Mouse (Mus musculus): ENCODE measurements around the gene Kmt2a. TPM values are rescaled to one million over a fixed set of nuclear protein-coding genes. Genes with fewer than 3 reads are reported as not detected.
"Not testable (repeated sequence)": the region's sequence is repeated elsewhere in the genome, so short reads cannot be mapped to it uniquely, and the experiment has no call there.

The Kmt2a gene
- total RNA-seq, 2 experiments from 2014 or later: 11.8 to 14.3 TPM

DNA sequence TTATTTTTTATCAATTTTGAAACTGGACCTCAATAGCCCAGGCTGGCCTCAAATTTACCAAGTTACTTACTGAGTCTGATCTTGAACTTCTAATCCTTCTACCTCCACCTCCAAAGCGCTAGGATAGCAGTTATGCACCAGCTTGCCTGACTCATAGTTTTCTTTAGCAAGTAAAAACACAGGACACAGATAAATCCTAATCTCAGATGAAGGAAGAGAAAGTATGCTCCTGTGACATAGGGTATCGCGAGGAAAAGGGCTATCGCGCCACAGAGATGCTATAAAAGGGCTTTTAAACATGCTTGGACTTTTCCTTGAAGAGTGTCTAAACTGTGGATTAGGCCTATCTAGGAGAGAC is 108.7 kb downstream of the Kmt2a start:
- intact Hi-C loops (cut with DNase I; ENCODE audit: low total_unique reads): no loop called here

DNA sequence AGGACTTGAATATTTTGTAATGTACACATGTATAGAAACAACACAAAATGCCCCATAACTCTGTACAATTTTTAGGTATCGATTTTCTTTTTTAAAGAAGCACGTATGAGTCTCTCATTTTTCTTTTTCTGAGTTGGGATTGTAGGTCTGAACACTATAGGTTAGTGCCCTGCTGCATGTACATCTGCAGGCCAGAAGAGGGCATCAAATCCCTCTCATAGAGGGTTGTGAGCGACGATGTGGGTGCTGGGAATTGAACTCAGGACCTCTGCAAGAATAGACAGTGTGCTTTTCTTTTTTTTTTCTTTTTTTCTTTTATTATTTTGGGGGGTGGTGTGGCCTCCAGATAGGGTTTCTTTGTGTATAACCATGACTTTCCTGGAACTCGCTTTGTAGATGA is 109.7 kb downstream of the Kmt2a start:
- DNase-seq: no peak
- intact Hi-C loops (cut with DNase I; ENCODE audit: low total_unique reads): no loop called here

More for the DNA sequence above, 108.7 kb downstream of the Kmt2a start:
- no peak for DNase-seq

DNA sequence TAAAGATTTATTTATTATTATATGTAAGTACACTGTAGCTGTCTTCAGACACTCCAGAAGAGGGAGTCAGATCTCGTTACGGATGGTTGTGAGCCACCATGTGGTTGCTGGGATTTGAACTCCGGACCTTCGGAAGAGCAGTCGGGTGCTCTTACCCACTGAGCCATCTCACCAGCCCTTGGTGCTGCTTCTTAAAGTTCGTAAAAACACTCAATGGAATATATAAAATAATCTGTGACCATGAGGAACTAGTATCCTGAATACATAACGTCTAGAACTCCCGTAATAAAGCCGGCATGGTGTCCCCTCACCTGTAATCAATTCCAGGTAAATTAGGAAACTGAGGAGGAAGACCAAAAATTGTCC is 113.1 kb downstream of the Kmt2a start:
- DNase-seq; intact Hi-C loops (cut with DNase I; ENCODE audit: low total_unique reads): not testable (repeated sequence)

DNA sequence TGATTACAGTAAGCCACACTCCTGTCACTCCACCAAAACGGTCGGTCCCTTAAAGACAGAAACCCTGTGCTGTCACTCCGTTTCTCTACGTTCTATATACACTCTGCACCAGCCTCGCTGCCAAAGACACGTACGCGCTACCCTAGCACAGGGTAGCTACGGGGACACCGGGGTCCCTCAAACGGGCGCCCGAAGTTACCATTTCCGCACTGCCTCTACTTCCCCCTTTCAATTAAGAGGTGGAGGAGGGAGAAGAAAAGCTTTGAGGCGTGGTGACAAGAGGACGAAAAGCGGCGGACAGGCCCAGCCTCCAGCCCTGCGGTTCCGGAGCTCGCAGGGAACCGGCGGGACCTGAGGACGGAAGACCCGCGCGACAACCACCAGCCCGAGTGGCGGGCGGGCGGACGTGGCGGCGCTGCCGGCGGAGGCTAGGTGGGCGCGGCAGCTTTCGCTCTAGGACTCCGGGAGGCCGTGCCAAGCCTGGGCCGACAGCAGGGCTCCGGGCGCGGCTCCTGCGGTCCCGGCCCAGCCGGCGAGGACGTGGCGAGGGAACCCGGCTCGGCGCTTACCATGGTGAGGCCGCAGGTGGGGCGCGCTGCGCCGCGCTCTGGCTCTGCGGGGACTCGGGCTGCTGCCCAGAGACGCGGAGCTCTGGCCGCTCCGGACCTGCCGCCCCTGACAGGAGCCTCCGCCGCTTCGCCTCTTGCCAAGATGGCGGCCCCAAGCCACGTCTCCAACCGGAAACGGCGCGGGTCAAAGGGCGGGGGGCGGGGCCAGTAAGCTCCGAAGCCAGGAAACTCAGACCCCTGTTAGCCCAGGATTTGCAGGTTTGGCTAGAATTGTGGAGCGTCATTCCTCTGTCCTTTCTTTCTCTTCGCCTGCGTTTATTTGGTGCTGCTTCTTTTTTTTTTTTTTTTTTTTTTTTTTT is 113.7 kb downstream of the Kmt2a start, which contains the start of the genes Arcn1 and Ift46:
Gene Arcn1, minus strand, starts transcription at position 745 of the 928 bp plus-strand sequence.
Gene Ift46, plus strand, starts transcription at position 808 of the 928 bp plus-strand sequence.
- intact Hi-C loops (cut with DNase I; ENCODE audit: low total_unique reads): no loop called here

DNA sequence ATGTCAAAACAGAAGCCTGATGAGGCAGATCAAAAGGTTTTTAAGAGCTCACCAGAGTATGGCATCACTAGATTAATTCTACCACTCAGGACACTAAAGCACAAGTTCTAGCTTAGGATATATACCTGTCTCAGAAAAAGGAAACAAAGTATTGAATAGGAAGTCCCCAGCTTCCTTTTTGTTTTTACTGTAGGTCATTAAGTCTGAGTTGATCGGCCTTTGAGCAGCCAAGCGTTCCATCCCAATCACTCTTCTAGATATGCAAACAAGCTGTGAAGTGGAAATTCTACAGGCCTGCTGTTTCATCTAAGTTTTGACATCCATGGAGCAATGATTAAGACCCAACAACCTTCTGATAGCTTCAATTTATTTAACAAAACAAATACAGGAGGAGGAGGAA is 120.2 kb downstream of the Kmt2a start:
- DNase-seq: no peak
- intact Hi-C loops (cut with DNase I; ENCODE audit: low total_unique reads): no loop called here

More for the DNA sequence above, 113.7 kb downstream of the Kmt2a start, which contains the start of the genes Arcn1 and Ift46:
- peak; percentile 83 for DNase-seq

Other genes starting within 250 kb of the Kmt2a start
- gene Treh, start 208.1 kb downstream of the Kmt2a start, total RNA-seq (2021): not detected
- 10 to 100 TPM; 43.8 to 47.6 TPM for gene Phldb1, start 146.1 kb downstream of the Kmt2a start, total RNA-seq (2021)
- 10 to 100 TPM; 65.1 to 69.9 TPM for gene Arcn1, start 113.5 kb downstream of the Kmt2a start, total RNA-seq (2021)
- 10 to 100 TPM; 29.2 to 38.8 TPM for gene Ift46, start 113.4 kb downstream of the Kmt2a start, total RNA-seq (2021)
- 10 to 100 TPM in 1 of 2 experiments, 1 to 10 TPM in 1; 9.4 to 11.6 TPM for gene Tmem25, start 82.0 kb downstream of the Kmt2a start, total RNA-seq (2021)
- under 1 TPM in 1 of 2 experiments, not detected in 1; 0.73 TPM for gene Ttc36, start 78.2 kb downstream of the Kmt2a start, total RNA-seq (2021)
- gene Atp5l, start 39.4 kb upstream of the Kmt2a start, total RNA-seq (2021): 100 to 1,000 TPM; 663 to 775 TPM
- gene Ube4a, start 84.3 kb upstream of the Kmt2a start, total RNA-seq (2021): 10 to 100 TPM; 31.9 to 36.4 TPM
- under 1 TPM in 1 of 2 experiments, not detected in 1; 0.13 TPM for gene Cd3g, start 99.1 kb upstream of the Kmt2a start, total RNA-seq (2021)
- under 1 TPM in 1 of 2 experiments, not detected in 1; 0.33 TPM for gene Cd3d, start 100.5 kb upstream of the Kmt2a start, total RNA-seq (2021)
- gene Cd3e, start 128.3 kb upstream of the Kmt2a start, total RNA-seq (2021): not detected
- under 1 TPM; 0.11 to 0.27 TPM for gene Mpzl2, start 158.5 kb upstream of the Kmt2a start, total RNA-seq (2021)
- gene Mpzl3, start 173.9 kb upstream of the Kmt2a start, total RNA-seq (2021): 1 to 10 TPM; 1.1 to 2.5 TPM
- under 1 TPM; 0.37 to 0.69 TPM for gene Jaml, start 197.9 kb upstream of the Kmt2a start, total RNA-seq (2021)
- 1 to 10 TPM; 1.9 to 2.6 TPM for gene Scn2b, start 236.5 kb upstream of the Kmt2a start, total RNA-seq (2021)

Data from gastrocnemius, postnatal 14 days (tissue).